Mouse (Mus musculus): ENCODE results near the gene Atp6v0e2.

Gene Atp6v0e2

DNA sequence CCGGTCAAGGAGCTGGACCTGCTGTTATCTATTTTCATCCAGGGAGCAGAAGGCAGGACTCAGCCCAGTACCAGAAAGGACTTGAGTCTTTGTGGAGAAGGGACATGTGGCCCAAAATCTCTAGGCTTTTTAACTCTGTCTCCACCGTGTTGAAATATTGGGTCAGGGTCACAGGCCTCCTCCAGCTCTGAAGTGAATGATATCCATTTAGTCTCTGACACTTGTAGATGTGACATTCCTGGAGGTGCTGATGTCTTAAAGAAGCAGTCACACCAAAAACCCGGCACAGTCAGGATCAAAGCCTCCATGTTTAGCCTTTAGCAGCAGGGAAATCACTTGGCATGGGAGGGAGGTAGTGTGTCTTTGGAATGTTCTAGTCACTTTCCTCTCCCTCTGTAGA is 3.3 kb downstream of the Atp6v0e2 start:
- no peak for DNase-seq (ENCODE audit: low spot score in 2 of 2)

DNA sequence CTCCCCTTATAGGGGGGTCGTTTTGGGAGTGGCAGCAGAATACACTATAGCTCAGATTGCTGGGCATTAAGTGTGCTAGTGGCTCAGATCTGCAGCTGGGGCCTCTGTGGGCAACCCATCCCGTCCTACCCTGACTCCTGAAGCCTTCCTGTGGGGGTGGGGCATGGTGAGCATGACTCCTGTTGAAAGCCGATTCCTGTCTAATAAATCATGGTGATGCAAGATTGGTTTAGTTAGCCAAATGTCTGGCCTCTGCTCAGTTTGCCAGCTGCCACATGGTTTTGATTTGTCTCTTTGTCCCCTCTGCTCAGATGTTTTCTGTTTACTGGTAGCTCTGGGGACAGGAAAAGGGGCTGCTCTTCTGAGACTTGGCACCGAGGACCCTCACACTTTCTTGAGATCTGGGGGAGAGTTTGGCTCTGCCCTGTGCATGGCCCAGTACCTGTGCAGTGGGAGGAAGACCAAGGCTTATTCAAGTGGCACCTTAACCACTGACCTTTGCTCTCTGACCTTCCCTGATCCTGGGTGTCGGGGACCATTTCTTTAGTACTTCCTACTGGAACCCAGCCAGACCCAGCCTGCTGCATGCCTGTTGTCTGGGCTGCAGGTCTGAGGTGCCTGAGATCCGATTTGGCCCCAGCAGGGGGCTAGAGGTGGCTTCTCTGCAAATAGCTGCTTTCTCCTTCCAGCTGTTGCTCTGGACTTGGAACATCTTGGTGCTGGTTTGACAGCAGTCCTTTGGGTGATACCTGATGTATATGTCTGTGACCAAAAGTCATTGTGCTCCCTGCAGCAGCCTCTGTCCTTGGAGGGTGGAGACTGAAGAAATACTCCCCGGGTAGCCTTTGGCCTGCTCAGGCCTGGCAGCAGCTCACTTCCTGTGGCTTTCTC is 4.4 kb downstream of the Atp6v0e2 start:
- no peak for DNase-seq (ENCODE audit: low spot score in 2 of 2)

DNA sequence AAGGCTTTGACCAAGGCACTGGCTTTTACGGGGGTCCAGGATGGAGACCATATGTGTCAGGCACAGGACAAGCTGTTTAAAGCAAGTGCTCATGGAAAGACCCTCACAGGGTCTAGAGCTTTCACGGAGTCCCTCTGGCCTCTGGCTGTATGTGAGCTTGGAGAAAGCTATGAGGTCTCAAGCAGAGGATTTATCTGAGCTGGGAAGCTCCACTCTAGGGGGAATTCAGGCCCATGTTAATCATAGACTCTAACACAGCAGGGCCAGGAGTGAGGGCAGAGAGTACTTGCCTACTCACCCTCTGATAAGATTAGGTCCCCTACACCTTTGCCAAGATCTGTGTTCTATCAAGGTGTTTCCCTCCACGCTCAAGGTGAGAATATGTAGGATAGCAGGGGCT is 5.2 kb downstream of the Atp6v0e2 start:
- no peak for DNase-seq (ENCODE audit: low spot score in 2 of 2)

DNA sequence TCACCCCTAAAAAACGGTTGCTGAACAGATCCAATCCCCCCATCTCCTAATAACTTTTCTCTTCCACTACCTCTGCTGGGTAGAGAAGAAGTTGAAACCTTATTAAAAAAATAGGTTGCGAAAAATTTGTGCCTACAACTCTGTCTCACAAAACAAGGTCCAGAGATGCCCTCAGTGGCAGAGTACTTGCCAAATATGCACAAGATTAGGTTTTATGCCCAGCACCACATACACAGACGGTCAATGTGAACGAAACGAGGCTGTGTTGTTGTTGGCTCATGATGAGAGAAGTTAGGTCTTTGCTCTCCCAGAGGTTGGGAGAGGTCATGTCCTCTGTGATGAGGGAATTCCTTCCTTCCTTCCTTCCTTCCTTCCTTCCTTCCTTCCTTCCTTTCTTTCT is 7.8 kb downstream of the Atp6v0e2 start:
- no peak for DNase-seq (ENCODE audit: low spot score in 2 of 2)

DNA sequence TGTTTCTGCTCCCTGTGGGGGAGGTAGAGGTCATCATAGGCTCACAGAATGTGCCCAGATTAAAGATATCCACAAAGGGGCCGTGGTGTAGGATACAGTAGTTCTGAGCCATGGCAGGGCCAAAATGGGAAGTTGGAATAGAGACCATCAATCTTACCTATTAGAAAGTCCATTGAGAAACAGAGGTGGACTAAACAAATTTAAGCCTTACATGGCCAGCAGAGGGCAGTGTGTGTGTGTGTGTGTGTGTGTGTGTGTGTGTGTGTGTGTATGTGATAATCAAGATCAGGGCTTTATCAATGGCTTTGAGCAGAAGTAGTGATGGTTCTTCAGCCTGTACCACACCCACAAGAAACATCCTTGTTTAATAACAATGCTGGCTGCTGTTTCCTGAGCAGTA is 8.9 kb downstream of the Atp6v0e2 start:
- peak in 1 of 2 experiments; percentile 49 for DNase-seq (ENCODE audit: low spot score in 2 of 2)

DNA sequence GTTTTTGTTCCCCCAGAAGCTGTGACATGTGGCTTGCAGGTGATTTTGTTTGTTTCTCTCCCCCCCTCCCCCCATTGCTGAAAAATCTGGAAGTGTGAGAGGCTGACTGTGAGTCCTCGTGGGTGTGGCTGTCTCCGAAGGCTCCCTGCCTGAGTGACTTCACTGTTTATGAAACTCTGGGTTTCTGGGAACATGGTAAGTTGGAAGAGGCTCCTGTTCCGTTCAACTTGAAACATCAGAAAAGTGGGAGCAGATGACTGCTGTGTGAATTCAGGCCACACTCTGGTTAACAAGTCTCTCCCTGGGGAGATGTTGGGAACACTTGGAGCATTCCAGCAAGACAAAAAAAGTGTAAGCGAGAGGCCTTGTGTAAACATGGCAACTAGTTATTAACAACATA is 9.4 kb downstream of the Atp6v0e2 start:
- DNase-seq (ENCODE audit: low spot score in 2 of 2), result no peak

DNA sequence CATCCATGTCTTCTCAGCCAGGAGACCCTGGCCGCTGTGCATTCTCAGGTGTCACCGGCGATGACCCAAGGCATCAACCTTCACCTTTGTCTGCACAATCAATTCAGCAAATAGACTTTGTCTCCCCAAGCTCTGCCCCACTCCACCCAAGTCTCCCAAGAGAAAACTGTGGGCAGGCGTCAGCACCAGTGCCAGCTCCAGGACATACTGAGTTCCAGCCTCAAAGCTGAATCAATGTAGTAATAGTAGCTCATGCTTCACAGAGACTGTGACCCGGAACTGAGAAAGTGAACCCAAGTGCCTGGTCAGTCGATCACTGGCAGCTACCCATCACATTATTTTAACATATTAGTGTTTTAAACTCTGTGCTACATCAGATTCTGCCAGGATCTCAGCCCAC is 10.9 kb downstream of the Atp6v0e2 start:
- no peak for DNase-seq (ENCODE audit: low spot score in 2 of 2)

DNA sequence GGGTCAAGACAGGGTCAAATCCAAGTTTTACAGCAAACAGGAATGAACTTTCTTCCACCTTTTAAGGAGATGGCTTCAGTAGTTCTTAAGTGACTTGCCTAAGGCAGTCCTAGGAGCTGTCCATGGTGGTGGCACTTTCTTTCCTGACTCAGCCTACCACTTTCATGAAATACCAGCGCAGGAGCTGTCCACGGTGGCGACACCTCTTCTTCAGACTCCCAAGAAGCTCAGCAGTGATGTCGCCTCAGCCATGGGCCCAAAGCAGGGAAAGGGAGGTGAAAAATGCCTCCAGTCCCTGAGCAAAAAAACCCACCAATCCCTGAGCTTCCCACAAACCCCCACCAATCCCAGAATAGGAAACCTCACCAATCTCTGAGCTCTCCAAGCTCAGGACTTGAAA is 15.5 kb downstream of the Atp6v0e2 start:
- DNase-seq (ENCODE audit: low spot score in 2 of 2), result peak in 1 of 2 experiments; percentile 71

DNA sequence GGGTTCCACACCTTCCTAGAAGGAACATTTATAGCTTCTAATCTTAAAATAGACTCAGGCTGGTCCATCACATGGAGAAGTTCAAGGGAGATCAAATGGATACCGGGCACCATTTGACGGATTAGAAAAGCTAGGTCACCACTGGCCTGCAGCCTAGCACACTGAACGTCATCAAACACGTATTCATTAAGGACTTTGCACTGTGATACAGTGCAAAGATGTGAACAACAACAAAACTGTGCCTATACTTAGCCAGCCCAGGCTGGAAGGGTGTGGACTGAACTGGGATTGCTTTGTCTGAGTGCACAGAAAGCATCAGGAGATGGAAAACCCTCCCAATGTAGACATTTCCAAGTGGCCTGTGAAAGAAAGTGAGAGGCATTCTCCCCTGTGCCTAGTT is 16.4 kb downstream of the Atp6v0e2 start:
- no peak for DNase-seq (ENCODE audit: low spot score in 2 of 2)

DNA sequence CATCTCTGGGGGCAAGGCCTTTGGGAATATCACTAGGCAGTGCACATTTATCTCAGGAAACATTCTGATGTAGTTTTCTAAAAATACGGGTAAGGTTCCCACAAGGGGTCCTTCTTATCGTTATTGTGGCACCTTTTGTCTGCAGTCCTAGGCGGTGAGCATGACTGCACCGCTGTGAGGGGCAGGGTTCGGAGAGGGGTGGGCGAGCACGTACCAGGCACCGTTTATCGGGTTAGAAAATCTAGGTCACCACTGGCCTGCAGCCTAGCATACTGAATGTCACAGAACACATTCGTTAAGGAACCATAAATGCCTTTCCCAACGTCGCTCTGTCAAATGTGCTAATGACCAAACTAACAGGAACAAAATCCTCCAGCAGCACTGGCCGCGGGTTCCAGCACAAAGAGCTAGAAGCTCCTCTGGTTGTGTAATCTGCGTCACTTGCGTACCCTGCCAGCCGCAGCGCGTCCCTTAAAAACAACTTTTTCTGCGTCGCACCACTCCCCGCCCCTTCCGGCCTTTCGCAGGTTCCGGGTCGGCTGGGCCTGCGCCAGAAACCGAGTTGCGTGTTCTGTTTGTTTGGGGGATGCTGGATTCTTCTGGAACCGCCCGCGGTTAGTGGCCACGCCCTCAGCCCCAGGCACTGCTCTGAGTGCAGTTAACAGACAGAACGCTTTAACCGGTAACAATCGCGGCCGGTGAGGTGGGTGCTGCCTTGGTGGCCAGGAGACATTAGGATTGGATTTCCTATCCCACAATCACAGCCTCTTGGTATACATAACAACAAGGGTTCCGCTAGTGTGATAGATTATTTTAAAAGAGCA is 17.1 kb downstream of the Atp6v0e2 start, which contains the start of gene Lrrc61:
Gene Lrrc61, plus strand, starts transcription at position 517 of the 824 bp plus-strand sequence.
- peak; percentile 49 to 88 for DNase-seq (ENCODE audit: low spot score in 2 of 2)

DNA sequence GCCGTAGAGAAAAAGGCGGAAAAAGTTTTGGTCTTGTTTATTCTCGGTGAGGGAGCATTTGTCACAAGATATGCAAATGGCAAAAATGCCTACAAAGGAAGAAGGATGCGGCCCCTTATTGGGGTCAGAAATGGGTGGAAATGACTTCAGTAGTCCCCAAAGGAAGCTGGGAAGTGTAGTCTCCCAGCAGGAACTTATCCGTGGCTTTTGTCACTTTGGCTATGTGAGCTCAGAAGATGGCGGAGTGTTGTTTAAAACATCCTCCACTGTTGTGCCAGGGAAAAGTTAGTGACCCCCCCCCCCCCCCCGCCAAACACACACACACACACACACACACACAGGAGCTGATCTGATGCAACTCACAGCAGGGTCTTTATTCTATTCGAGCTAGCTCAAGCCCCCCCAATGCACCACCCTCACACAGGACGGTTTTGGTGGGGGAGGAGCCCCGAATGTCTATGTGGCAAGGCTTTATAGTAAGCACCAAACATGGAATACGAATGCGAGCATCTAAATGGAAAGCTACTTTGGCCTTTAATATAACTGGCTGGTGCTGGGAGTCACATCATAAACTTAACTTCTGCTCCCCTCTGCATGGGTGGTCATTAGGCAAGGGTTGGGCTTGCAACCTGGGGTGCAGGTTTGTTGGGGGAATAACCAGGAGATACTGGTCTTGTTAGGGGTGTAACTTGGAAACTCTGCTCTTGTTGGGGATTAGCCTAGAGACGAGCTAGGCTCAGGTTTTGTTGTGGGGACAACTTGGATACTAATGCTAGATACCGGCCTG is 17.9 kb downstream of the Atp6v0e2 start:
- DNase-seq (ENCODE audit: low spot score in 2 of 2), result no peak

DNA sequence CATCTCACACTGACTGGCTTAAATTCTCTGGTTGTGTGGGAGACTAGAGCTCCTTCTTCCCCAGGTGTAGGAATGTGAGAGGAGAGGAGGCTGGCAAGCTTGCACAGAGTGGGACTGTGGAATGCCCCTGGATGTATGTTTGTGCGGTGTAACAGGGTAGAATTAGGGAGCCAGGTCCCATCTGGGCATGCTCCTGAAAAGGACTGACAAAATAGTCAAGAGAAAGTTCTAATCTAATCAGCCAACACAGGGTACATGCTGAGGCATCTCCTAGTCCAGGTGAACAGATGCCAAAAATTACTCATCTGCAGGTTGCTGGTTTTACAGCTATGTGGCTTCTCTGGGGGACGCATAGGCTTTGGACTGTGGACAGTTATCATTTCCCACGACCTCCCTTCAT is 18.5 kb downstream of the Atp6v0e2 start:
- no peak for DNase-seq (ENCODE audit: low spot score in 2 of 2)

DNA sequence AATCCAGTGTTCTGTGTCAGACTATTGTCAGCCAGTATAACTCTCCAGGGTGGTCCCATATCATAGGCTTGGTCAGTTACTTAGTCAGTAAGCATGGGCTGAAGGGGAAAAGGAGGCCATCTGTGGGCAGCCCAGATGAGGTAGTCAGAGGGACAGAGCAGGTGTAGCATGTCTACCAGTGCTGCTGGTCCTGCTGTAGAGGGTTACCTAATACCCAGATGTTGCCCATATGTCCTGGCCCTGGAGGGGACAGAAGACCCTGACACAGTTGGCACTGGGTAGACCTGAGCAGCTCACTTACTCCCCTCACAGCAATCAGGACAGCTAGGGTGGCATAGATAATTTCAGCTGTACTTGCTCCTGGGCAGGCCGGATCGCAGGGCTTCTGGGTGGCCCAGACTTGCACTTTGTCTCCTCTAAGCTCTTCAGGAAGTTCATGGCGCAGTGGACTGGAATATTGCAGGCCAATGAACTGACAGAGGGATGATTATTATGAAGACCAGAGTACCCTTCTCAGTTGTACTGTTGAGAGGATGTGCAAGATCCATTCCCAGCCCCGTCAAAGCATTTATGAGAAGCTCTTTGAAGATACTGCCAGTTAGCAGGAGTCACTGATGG is 28.4 kb downstream of the Atp6v0e2 start:
- DNase-seq (ENCODE audit: low spot score in 2 of 2), result no peak

DNA sequence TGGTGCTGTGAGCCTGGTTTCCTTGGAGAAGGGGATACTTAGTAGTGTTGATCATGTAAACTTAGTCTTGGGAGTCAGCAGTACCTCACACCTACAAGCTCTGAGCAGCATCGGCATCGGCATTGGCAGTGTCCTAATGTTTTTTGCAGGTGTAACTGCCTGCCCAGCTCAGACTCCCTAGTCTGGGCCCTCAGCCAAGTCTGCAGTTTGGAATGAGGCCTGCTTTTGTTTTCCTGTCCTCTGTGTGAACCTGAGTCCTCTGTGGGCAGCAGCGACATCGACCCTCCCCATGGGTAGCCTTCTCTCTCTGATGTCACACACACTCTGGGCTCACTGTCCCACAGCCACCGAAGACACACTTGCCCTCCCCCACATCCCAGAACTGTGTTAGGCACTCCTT is 28.9 kb downstream of the Atp6v0e2 start:
- DNase-seq (ENCODE audit: low spot score in 2 of 2), result no peak

DNA sequence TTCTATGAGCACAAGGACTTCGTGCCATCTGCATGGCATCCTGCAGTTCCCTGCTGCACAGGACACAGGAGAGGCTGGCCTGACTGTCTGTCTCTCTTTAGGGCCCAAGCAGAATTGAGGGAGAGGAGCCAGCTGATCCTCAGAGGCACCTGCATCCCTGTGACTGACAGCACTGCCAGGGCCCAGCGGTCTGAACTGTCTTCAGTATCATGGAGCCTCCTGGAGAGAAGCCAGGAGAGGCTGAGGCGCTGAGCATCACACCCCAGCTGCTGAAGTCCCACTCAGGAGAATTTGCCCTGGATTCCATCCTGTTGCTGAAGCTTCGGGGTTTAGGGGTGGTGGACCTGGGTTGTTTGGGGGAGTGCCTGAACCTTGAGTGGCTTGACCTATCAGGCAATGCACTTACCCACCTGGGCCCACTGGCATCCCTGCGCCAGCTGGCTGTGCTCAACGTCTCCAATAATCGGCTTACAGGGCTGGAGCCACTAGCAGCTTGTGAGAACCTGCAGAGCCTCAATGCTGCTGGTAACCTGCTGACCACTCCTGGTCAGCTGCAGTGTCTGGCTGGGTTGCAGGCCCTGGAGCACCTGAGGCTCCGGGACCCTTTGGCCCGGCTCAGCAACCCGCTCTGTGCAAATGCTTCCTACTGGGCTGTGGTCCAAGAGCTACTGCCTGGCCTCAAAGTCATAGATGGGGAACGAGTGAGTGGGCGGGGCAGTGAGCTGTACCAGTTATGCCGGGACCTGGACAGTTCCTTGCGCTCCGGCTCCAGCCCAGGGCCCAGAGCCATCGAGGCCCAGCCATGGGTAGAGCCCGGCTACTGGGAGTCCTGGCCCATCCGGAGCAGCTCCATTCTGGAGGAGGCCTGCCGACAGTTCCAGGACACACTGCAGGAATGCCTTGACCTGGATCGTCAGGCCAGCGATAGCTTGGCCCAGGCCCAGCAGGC is 30.9 kb downstream of the Atp6v0e2 start:
- DNase-seq (ENCODE audit: low spot score in 2 of 2), result no peak

DNA sequence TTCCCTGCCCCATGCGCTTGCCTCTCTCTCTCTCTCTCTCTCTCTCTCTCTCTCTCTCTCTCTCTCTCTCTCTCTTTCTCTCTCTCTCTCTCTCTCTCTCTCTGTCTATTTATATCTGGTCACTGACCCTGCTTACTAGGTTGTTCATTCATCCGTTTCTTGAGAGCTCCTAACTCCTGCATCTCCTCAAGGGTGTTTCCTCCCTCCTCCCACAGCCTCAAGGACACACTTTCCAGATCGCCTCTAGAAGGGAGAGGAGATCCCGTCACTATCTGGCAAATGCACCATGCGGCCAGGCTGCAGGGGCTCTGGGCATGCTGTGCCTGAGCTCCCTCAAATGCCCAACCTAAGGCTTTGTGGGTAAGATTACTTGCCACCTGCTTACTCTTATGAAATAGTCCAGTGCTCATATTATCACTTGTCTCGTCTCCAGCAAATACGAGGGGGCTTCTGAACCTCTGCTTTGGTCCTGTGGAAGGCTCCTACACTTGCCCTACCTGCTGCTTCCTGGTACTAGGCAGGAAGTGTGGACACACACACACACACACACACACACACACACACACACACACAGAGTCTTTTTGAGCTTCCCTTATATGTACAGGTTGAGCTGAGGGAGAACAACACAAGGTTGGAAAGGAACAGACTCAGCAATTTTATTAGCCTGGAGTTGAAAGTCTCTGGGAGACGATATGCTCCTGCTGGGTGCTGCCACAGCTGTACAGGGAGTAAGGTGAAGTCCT is 31.8 kb downstream of the Atp6v0e2 start:
- DNase-seq (ENCODE audit: low spot score in 2 of 2), result no peak

DNA sequence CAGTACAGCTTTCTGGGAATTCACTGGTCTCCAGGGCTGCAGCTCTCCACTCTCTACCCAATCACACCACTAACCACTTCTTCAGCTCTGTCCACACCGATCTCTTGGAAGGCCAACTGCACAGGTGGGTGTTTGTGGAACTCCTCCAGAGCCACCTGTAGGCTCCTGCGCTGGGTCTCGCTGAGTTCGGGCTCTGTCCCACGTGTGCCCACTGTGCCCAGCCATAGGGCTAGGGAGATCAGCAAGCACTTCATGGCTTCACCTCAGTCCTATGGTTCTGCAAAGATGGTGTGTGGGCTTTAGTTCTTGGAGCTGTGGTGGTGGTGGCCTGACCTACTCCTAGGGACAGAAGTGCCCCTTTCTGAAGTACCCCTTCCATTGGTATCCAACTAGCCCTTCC is 34.6 kb downstream of the Atp6v0e2 start:
- DNase-seq (ENCODE audit: low spot score in 2 of 2), result no peak

DNA sequence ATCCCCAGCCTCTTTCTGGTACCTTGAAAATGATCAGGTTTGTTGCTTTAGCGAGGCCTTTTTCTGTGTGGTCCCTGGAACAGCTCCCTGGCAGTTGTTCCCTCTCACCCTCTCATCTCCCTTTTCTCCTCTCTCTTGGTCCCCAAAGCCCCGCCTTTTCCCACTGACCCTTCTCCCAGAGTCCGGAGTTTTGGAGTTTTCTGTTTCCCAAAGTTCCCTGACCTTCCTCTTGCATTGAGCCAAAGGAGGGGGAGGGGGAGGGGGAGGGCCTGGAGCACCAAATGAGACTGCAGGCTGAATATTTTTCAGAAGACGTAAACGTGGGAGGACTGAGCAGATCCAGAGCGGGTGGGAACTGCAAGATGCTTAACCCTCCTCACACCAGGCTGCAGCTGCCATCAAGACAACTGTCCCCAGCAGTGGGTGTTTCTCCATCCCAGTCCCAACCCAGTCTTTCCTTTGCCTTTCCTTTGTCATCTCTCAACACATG is 35.2 kb downstream of the Atp6v0e2 start, which contains the start of gene Rarres2:
Gene Rarres2, minus strand, starts transcription at position 218 of the 490 bp plus-strand sequence.
- no peak for DNase-seq (ENCODE audit: low spot score in 2 of 2)

DNA sequence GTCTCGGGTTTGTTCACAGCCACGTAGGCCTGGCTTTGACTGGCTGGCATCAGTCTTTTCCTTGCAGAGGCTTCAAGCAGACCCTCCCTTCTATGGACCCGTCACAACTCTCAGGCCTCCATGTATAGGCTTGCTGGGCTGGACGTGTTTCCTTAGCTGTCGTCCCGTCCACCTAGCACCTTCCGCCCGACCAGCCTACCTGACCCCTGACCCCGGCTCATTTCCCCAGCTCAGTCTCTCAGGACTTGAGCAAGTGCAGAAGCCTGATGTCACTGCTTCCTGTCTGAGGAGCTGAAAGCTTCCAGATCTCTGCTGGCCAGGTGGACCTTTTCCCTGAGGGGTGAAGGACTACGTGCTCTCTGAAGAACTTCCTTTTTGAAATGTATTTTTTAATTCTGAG is 35.9 kb downstream of the Atp6v0e2 start:
- no peak for DNase-seq (ENCODE audit: low spot score in 2 of 2)
